Mouse (Mus musculus) liver, postnatal 0 days (tissue): ENCODE measurements around the gene Gm17657.
"Not testable (repeated sequence)": the region's sequence is repeated elsewhere in the genome, so short reads cannot be mapped to it uniquely, and the experiment has no call there.

Source experiments
- CTCF ChIP-seq: sonication (generic); IDR thresholded peaks from 2 replicates; pipeline ENCODE4 v1.5.1; 2016; ENCODE audit warnings: antibody characterized with exemption, low read depth
- EP300 ChIP-seq: IDR thresholded peaks from 2 replicates; pipeline ENCODE4 v1.6.1; 2016; ENCODE audit warnings: antibody characterized with exemption, low read depth, mild to moderate bottlenecking

DNA sequence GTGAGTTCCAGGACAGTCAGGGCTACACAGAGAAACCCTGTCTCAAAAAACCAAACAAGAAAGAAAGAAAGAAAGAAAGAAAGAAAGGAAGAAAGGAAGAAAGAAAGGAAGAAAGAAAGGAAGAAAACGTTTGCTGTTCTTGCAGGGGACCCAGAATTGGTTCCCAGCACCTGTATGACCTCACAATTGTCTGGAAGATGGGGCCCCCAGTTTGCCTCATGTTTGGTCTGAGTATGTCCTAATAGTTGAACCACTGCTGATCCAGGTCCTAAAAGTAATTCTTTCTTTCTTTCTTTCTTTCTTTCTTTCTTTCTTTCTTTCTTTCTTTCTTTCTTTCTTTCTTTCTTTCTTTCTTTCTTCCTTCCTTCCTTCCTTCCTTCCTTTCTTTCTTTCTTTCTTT is 52.0 kb downstream of the Gm17657 start:
- TF ChIP-seq CTCF, EP300: not testable (repeated sequence)
